Mouse (Mus musculus) bone marrow macrophage, adult 2 months (primary cell): Measurements from ENCODE around the gene Nfatc2ip.

Experiments
- CTCF ChIP-seq: IDR thresholded peaks from 2 replicates; pipeline ENCODE4 v1.5.1; 2012; ENCODE audit warnings: low read depth, mild to moderate bottlenecking, low read length, moderate library complexity
- POLR2A ChIP-seq: IDR thresholded peaks from 2 replicates; pipeline ENCODE4 v1.6.1; 2012; ENCODE audit warnings: mild to moderate bottlenecking, low read depth, low read length, borderline replicate concordance

GRCm38 (mm10) chr7:126416615-126417014 lies 20.1 kb upstream of the Nfatc2ip start:
- TF ChIP-seq CTCF: no peak
- TF ChIP-seq POLR2A: no peak
